Mouse (Mus musculus): ENCODE data around the gene Gdpd1.

- peak; percentile 85 for TF ChIP-seq CTCF (IDR thresholded peaks at IDR 0.05)
- TF ChIP-seq EP300 (IDR thresholded peaks at IDR 0.05): no peak
Observed at GRCm38 (mm10) chr11:87010476-87010875, 63.4 kb downstream of the Gdpd1 start.

All from lung, postnatal 0 days (tissue).